Mouse (Mus musculus) common myeloid progenitor, adult 5-6 weeks (primary cell): ENCODE data around the gene Cxcr2. TPM values are rescaled to one million over a fixed set of nuclear protein-coding genes. Genes with fewer than 3 reads are reported as not detected.

Experiments used
- ATAC-seq: replicated peaks from 2 replicates; pipeline ENCODE4 v1.8.0; 2016; ENCODE audit warnings: low read depth, mild to moderate bottlenecking, moderate TSS enrichment, inconsistent platforms; ENCODE audit not compliant: poor library complexity, severe bottlenecking
- total RNA-seq: library from RNA; stranded (forward); fragments of 200-1000, 187-1606 nt; gene quantifications from 2 replicates; pipeline ENCODE4 v1.2.3, GENCODE M21; 2017

Gene Cxcr2
- total RNA-seq: 9.4 and 9.6 TPM in 2 replicates

DNA sequence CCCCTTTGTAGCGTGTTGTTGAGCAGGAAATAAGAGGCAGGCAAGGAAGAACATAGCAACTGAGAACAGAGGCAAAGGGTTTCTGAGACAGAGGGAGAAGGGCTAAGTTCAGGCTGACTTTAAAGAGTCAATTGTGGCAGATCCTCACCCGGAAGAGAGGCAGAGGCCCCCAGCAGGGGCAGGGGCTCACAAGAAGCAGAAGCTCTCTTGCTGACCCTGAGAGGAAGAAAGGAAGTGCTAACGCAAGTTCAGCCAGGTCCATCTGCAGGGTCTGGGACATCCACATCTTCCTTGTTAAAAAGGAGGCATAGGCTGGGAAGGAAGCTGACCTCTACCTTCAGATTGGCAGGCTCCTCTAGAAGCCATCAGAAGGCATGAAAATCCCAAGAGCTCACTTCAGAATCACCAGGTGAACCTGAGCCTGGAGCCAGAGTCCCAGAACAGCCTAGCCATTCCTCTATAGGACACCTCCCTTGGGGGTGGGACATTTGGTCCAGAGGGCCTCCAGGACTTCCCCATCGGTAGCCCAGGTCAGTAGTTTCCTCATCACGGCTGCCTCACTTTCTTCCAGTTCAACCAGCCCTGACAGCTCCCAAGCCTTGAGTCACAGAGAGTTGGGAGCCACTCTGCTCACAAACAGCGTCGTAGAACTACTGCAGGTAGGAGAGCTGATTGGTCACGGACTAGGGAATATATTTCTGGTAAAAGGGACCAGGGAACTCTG lies at the start of gene Cxcr2:
Gene Cxcr2 (plus strand): TSS at position 529 of the 724 bp plus-strand sequence.
- ATAC-seq: 0 out of 2 replicates have a peak, but pooled peaks have one; percentile 17

DNA sequence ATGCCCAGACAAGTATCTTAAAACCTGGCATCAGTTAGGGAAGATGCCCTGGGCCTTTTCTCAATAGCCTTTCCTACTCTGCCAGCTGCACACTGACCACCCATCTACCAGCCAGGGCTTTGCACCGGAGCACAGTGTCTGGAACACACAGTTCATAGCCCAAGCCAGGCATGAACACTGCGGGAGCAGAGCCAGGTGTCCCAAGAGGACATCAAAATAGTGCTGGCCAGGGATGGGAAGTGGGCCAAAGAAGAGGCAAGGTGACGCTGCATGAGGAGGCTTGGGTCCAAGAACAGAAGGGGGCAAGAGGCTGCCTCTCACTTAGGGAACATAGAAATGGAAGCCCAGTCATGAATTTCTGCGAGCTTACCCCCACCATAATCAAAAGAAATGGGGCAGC lies 48.1 kb upstream of the Cxcr2 start:
- ATAC-seq: no peak

DNA sequence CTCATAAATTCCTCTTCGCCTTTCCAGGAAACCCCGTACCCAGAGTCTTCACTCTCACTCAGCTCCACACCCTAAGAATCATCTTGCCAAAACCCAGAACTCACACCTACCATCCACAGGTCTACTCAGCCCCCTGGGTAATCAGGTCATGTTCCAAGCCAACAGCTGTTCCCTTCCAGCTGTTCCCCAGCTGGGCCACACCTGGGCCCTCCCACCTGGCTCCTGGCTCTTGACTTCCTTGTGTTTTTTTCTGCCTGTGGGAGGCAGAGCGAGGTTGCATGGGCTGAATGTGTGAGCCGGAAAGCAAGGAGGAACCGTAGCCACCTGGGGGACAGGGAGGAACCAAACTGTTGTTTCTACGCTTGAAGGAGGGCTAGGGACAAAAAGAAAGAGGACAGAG lies 47.6 kb upstream of the Cxcr2 start:
- ATAC-seq: no peak

DNA sequence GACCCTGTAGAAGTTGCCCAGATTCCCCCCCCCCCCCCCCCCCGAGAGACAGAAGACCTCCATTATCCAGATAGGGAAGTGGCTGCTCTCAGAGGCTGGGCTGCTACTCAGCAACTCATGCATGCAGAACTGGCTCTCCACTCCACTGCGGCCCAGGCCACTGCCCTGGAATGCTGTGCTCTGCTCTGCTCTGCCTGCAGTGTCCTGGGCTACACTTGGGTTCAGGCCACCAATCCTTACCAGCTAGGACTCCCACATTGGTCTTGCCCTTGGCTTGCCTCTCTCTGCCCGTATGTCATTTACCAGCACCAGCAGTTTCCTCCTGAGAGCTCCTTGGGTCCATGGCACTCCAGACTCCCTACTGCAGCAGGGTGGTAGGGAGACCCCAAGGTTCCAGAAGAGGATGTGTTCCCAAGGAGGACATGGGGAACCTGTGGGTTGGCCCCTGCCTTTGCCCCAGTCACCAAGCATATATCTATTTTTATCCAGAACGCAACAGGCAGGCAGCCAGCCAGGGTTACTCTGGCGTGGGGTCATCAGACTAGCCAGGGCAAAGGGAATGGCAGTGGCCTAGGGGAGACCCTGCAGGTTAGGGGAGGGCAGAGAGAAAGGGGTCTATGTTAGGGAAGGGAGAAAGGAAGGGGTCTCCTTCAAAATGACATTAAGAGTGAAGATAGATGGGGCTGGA lies 45.7 kb upstream of the Cxcr2 start:
- ATAC-seq: 0 out of 2 replicates have a peak, but pooled peaks have one; percentile 18

DNA sequence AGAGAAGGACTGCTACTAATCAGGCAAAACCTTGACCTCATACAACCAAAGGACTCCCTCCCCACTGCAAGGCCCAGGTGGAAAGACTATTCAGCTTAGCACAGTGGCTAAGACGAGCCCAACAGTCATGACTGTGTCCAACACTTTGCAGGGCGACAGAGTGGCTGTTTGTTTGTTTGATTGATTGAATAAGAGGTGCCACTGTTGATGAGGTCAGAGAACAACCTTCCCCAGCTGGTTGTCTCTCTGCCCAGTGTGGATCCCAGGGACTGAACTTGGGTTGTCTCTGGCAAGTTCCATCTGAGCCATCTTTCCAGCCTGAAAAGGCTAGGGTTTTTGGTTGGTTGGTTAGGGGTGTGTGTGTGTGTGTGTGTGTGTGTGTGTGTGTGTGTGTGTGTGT lies 44.1 kb upstream of the Cxcr2 start:
- no peak for ATAC-seq

DNA sequence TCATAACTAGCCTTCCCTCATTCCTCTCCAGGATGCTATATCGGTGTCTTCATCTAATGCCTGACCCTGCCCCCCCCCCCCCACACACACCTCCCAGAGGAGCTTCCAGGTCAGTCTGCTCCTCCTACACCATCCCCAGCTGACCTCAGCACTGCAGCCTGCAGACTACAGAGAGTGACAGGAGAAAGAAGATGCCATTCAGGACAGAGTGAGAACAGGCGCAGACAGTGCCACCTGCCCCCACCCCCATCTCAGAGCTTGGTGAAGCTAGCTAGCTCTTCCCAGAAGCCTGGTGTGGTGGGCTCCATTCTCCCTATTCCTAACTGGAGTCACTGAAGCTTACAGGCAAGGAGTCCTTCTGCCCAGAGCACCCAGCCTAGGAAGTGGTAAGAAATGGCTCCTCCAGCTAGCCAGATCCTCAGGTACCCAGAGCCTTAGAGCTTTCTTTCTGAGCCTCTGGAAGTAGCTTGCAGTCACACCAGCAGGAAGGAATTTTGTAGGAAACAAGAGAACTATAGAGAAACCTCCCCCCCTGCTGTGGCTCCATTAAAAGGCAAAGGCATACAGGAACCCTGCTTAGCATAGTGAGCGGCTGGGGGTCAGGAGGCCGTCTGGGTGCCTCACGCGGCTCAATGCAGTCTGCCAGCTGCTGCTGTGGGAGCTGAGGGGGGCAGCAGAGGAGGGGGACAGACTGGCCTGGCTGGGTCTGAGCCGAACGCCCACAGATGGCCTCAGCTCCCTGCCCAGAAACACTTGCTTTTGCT lies 42.7 kb upstream of the Cxcr2 start:
- no peak for ATAC-seq

DNA sequence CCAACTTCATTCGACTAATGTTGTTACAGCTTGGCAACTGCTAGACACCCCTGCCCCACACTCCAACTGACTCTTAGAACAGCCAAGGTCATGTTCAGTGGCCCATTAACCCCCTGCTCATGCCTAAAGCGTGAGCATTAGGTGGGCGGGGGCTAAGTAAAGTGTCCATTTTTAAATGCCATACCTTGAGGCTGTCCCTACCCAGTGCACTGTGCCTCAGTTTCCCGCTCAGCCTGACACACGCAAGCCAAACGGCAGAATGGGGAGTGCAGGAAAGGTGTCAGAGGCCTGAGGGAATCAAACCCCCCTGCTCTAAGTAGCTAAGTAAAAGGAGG lies 42.1 kb upstream of the Cxcr2 start:
- ATAC-seq: no peak

DNA sequence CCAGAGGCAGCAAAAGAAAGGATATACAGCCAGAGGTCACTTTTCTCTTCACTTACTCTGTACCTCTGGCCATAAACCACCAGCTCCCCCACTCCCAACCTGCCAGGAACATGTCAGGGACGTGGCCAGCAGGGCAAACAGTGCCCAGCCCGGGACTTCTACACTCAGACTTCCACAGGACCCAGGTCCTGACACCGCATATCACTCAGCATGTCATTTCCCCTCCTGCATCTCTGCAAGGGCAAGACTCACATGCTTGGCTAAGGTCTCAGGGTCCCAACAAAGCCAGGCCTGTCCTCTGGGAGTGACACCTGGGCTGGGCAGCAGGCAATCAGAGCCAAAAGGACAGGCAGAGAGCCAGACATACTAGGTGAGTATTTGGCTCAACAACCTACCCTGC lies 40.7 kb upstream of the Cxcr2 start:
- ATAC-seq: no peak

DNA sequence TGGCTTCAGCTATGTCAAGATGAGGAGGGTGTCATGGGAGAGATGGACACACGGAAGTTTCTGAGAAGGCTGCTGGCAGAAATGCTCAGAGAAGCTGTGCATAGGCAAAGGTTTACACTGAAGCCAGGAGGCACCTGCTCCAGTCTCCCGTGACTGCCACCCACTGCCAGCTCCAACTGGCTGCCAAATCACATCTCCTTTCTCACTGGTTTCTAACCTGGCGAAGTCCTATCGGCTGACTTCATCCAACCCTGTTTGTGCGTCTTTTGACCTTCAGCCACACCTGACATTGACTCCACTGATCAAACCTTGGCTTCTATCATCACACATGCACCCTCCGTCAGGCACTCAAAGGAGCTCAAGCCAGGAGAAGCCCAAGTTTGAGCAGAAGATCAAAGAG lies 35.9 kb upstream of the Cxcr2 start:
- no peak for ATAC-seq

DNA sequence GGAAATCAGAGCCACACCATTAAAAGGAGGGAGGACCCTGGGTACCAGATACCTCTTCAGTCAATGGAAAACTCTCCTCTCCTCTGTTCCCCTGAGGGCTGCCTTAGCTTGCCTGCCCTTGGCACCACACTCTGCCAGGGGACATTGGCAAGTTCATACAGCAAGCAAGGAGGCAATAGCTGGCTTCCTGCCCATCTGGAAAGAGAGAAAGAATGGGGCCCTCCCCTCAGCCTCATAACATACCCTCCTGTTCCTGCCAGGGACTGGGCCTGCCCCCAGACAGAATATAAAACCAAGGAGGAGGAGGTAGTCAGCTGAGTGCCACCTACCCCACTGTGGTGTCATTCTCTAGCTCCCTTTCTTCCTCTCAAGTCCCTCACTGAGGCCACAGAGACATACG lies 34.7 kb upstream of the Cxcr2 start:
- ATAC-seq: no peak

DNA sequence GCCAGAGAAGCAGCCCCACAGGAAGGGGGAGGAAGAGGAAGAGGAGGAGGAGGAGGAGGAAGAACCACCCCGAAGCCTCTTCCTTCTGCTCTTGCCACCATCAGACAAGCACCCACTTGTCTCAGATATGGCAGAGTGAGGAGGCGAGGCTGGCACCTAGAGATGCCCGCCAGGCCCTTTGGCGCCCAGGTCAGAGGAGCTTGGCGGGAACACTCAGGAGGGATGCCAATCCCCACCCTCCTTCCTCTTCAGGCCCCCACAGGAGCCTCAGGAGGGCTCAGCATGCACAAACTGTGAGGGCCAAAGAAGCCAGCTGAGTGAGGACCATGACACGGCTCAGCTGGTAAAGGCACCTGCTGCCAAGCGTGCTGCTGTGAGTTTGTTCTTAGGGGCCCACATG lies 32.7 kb upstream of the Cxcr2 start:
- ATAC-seq: no peak

DNA sequence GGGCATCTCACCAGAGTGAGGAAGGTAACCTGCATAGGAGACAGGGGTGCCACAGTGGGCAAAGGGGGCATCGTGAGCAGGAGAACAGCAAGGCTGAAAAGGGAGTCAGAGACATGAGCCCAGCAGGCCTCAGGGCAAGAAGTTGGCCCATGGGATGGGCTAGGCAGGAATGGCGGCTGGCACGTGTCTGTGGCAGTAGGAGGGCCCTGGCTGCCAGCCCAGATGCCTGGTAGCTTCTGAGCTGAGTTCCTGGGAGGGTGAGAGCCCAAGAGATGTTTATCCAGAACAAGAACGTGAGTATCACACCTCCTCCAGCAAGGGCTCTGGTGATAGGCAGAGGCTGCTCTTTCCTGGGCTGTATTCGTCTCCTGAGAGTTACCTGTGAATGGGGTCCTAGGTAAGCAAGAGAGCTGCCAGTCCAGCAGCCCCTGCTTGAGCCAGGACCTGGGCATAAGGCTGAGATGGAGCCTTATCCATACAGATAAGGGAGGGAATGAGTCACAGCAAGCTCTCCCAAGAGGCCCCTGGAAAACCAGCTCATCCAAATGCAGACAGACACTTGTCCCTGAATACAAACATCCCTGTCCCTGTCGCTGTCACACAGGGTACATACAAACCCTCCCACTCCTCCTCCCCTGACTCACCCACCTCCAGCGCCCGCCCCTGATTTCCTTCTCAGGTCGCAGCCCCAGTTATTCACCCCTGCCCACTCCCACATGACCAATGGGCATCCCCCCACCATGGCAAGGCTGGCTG lies 31.8 kb upstream of the Cxcr2 start:
- no peak for ATAC-seq

DNA sequence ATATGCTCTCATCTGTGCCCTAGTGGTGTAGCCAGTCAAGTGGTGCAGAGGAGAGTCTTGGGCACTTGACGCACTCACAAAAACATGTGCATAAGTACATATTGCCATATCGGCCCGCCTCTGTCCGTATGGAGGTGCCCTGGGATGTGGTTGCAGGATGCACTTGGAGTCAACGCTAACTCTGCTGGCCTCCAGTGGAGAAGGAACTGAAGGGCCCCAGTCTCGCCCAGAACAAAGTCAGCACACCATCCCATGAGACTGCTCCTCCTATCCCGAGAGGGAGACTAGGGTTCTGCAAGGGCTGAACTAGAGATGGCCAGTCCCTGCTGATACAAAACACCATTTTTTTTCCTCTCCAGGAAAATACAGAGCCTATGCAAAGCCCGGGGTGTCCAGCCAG lies 30.6 kb upstream of the Cxcr2 start:
- ATAC-seq: no peak

DNA sequence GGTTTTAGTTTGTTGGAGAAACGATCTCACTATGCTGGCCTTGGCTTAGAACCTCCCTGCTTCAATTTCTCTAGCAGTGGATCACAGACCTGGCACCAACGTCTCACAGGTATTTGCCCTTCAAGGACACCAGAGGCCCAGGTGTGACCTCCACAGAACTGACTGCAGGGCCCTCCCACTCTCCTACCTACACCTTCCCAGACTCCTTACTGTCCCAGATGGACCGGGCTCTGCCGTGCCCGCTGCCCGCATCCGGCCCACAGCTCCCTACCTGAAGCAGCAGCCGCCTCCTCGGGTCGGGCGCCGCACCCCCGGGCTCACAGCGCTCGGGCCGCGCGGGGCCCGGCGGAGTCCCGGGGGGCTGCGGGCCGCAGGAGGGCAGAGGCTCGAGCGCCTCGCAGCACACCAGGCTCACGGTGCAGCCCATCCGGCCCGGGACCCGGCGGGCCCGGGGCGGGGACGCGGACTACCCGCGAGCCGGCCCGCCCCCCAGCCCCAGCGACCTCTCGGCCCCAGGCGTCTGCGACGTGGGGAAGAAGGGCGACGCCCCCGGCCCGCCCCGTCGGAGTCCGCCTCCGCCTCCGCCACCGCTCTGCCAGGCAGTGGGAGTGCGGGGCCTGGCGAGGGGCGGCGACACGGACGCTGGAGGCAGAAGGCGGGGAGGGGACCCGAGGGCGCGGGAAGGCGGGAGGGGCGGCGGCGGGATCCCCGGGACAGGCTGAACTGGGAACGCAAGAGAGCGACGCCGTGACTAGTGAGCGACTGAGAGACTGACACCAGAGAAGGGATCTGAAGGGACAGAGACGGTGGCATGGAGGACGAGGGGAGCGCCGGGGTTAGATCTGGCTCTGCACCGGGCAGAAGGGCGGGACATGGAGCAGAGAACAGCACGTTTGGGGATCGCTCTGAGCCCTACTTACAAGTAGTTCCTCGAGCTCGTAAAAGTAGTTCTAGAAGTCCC lies 29.5 kb upstream of the Cxcr2 start, which contains the start of gene Tns1:
Gene Tns1 (minus strand): TSS at position 429 of the 961 bp plus-strand sequence.
- peak; percentile 43 for ATAC-seq

DNA sequence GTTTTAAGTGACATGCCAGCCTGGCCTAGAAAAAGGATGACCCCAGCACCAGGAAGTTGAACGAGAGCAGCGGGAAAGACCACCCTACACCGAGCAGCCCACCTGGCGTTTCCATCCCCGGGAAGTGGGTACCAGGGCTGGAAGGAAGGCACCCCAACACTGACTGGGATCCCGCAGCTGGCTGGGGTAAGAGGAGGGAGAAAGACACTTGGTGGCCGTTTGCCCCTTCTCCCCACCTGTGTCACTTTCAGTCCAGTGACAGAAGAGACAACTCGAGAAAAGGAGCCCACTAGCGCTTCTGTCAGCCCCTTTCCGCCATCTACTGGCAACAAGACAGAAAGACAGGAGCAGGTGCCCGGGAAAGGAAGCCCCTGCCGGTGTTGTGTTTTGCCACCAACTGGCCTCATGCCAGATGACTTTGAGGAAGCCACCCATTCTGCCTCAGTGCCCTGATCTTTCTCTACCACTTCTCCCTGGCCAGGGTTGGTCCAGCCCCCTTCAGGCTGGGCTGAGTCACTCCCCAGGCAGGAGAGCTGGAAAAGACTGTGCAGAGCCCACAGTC lies 28.7 kb upstream of the Cxcr2 start, which contains the start of gene Rufy4:
Gene Rufy4 (plus strand): TSS at position 551 of the 562 bp plus-strand sequence.
- ATAC-seq: peak; percentile 77

DNA sequence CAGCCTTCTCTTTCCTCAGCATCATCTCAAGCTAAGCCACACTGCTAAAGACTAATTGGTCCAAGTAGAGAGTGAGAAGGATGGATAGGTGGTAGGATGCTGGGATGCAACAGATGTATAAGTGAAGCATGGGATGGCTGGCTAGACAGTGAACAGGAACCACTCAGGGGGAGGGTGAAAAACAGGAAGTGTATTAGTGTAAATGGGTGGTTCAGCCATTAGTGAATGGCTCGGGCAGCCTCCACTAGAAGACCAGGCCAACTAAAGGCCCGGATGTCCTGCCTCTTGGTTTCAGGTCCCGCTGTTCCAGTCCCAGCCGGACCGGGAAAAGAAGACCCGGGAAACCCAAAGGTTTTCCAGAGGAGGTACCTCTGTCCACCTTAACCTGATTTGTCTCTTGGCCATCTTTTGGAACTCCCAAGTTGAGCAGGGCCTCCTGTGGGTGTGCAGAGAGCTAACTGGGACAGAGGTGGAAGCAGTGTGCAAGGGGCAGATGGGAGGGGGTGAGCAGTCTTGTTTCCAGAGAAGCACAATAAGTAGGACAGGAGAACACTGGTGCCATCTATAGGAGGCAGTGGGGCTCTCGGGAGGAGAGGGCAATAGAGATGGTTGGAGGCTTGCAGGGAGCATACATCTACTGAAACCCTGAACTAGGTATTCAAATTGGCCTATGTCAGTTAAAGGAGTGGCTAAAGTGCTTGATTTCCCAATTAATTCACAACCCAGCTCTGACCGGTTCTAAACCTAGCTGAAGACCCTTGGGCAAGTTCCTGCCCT lies 22.7 kb upstream of the Cxcr2 start:
- no peak for ATAC-seq

DNA sequence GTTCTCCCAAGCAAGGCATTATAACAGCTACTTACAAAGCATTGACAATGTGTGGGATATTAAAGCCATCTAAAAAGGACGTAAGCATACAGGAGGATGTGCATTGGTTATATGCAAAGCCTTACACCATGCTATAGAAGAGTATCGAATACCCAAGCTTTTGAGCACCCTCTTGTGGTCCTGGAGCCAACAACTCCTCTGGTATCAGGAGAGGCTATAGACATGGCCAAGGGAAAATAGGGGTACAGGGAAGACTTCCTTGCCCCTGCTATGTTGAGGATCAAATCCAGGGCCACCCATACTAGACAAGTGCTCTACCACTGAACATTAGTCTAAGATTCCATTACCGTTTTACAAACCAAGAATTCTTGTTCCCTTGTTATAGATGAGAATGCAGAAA lies 21.8 kb upstream of the Cxcr2 start:
- no peak for ATAC-seq

DNA sequence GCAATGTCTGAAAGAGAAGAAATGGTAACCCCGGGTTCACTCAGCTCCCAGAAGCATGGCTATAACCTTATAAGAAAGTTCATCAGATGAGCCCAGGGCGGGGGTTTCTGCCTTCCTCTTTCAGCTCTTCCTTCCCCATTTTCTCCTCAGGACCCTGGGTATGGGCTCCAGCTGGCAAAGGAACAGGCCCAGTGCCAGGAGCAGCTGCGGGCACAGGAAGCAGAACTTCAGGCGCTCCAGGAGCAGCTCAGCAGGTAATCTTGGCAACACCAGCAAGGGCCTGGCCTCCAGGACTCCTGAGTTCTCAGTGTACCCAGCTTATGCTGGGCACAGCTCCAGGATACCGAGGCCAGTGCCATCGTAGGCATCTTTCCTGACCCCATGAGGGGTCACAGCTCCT lies 19.8 kb upstream of the Cxcr2 start:
- ATAC-seq: peak; percentile 59
